Mouse (Mus musculus): ENCODE data around the gene Zfp248. TPM values are rescaled to one million over a fixed set of nuclear protein-coding genes. Genes with fewer than 3 reads are reported as not detected.
A peak's percentile ranks its signal among the peaks of the same experiment; 100 is the strongest.

Zfp248 gene
- polyA plus RNA-seq (2015; fragmentation: Nextera tagmentation; extraction: Ambion mirVana), result 12.1 and 13.4 TPM in 2 replicates

GRCm38 (mm10) chr6:118455042-118455631 is at the start of gene Zfp248:
Zfp248 (minus strand) TSS chr6:118455528.
- no peaks in the 10 kb centered on the region for H3K27me3 ChIP-seq
- under 1% methylated on average over 43 of the region's 43 CpGs for WGBS
- peak within 1 kb of the TSS; percentile 76 for H3K4me2 ChIP-seq
- H3K27ac ChIP-seq, result peak within 1 kb of the TSS; percentile 98
- peaks cover 18% of the 10 kb centered on the region for H3K36me3 ChIP-seq
- H3K9me3 ChIP-seq, result no peaks in the 10 kb centered on the region
- peak within 1 kb of the TSS; percentile 93 for H3K9ac ChIP-seq
- peak; percentile 94 for ATAC-seq (ENCODE audit: insufficient number of reproducible peaks, insufficient read depth, low FRiP score, low TSS enrichment, low read depth)
- H3K4me1 ChIP-seq, result peaks cover 13% of the 10 kb centered on the region
- H3K4me3 ChIP-seq, result peak within 1 kb of the TSS; percentile 76

DNA sequence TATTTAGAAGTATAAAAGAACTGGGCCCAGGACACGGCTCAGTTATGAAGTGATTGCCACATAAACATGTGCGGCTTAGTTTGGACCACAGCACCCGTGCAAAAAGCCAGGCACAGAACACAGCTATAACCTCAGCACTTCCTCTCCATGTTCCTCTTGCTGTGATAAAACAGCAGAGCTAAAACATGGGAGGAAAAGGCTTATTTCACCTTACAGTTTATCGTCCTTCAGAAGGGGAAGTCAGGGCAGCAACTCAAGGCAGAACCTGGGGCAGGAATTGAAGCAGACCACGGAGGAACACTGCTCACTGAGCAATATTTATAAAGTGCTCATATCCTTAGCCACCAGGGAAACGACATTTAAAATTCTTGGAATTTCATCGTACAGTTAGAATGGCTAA is 43.7 kb upstream of the Zfp248 start:
- no peaks in the 10 kb centered on the region for H3K9me3 ChIP-seq
- H3K9ac ChIP-seq, result no peak overlapping the region
- peaks cover 27% of the 10 kb centered on the region for H3K36me3 ChIP-seq
- no peak for ATAC-seq (ENCODE audit: insufficient number of reproducible peaks, insufficient read depth, low FRiP score, low TSS enrichment, low read depth)
- no peak overlapping the region for H3K27ac ChIP-seq
- no peaks in the 10 kb centered on the region for H3K4me1 ChIP-seq
- WGBS, result 92% methylated on average over 7 of the region's 7 CpGs
- H3K4me3 ChIP-seq, result no peak overlapping the region
- no peak overlapping the region for H3K4me2 ChIP-seq
- no peaks in the 10 kb centered on the region for H3K27me3 ChIP-seq

- WGBS, result 82% methylated on average over 1 of the region's 1 CpGs
- ATAC-seq (ENCODE audit: insufficient number of reproducible peaks, insufficient read depth, low FRiP score, low TSS enrichment, low read depth), result no peak
- no peak overlapping the region for H3K27ac ChIP-seq
Observed at GRCm38 (mm10) chr6:118482125-118482524, 26.8 kb upstream of the Zfp248 start.

DNA sequence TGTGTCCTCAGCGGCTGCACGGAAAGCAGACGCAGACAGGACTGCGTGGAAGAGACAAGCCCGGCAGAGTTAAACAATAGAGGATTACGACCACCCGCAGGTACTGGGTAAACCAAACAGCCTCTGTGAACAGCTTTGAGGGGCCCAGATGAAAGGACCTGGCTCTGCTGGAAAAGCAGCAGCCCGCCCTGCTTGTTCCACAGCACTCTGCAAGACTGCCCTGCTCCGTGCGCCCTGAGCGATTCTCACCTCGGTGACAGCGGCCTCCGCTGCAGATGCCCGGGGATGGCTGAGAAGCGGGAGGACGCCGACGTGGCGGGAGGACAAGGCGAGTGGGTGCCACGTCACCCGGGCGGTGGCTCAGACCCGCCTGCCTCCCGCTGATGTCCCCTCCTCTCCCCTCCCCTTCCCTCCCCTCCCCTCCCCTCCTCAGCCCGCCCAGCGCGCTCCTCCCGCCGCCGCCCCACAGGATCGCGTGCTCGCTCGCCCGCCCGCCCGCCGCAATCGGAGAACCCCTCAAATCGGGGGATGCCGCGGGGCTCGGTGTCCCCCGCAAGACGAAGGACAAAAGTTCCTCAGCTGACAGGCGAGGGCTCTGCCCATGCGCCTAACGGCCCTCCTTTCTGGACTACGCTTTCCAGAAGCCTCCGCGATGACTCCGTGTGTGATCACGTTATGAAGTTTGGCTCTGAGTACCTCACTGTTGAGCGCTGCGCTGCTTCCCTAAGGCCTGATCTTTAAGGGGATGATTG is 23.8 kb upstream of the Zfp248 start, which contains the start of gene Zfp9:
Gene Zfp9 (minus strand): TSS at position 364 of the 752 bp plus-strand sequence.
- Histone ChIP-seq H3K36me3 (peaks cover 16% of the 10 kb centered on the region), H3K9ac (peak within 1 kb of the TSS; percentile 87), H3K9me3 (no peaks in the 10 kb centered on the region), H3K27me3 (no peaks in the 10 kb centered on the region), H3K4me2 (peak within 1 kb of the TSS; percentile 73), H3K27ac (peak within 1 kb of the TSS; percentile 92), H3K4me1 (peaks cover 18% of the 10 kb centered on the region), H3K4me3 (peak within 1 kb of the TSS; percentile 69)
- ATAC-seq (ENCODE audit: insufficient number of reproducible peaks, insufficient read depth, low FRiP score, low TSS enrichment, low read depth), result peak; percentile 88
- under 1% methylated on average over 35 of the region's 57 CpGs for WGBS

More at GRCm38 (mm10) chr6:118482125-118482524, 26.8 kb upstream of the Zfp248 start:
- H3K36me3 ChIP-seq, result 0 out of 2 replicates have a peak, but pooled peaks cover 1% of the 10 kb centered on the region
- no peak overlapping the region for H3K4me2 ChIP-seq
- no peaks in the 10 kb centered on the region for H3K9me3 ChIP-seq
- no peak overlapping the region for H3K9ac ChIP-seq
- no peak overlapping the region for H3K4me3 ChIP-seq
- no peaks in the 10 kb centered on the region for H3K27me3 ChIP-seq
- H3K4me1 ChIP-seq, result peaks cover 9% of the 10 kb centered on the region

GRCm38 (mm10) chr6:118477875-118478785 is 22.8 kb upstream of the Zfp248 start:
- no peaks in the 10 kb centered on the region for H3K27me3 ChIP-seq
- H3K27ac ChIP-seq, result peak overlapping the region; percentile 92
- H3K4me2 ChIP-seq, result peak overlapping the region; percentile 73
- peaks cover 23% of the 10 kb centered on the region for H3K36me3 ChIP-seq
- H3K4me1 ChIP-seq, result peaks cover 18% of the 10 kb centered on the region
- H3K9ac ChIP-seq, result peak overlapping the region; percentile 87
- peak overlapping the region; percentile 69 for H3K4me3 ChIP-seq
- H3K9me3 ChIP-seq, result no peaks in the 10 kb centered on the region
- 20% methylated on average over 10 of the region's 10 CpGs for WGBS
- no peak for ATAC-seq (ENCODE audit: insufficient number of reproducible peaks, insufficient read depth, low FRiP score, low TSS enrichment, low read depth)

- Histone ChIP-seq H3K4me2 (no peak overlapping the region), H3K27me3 (no peaks in the 10 kb centered on the region), H3K4me3 (no peak overlapping the region), H3K4me1 (no peaks in the 10 kb centered on the region), H3K9ac (no peak overlapping the region), H3K27ac (no peak overlapping the region), H3K36me3 (peaks cover 55% of the 10 kb centered on the region), H3K9me3 (no peaks in the 10 kb centered on the region)
- WGBS, result 81% methylated on average over 15 of the region's 15 CpGs
- ATAC-seq (ENCODE audit: insufficient number of reproducible peaks, insufficient read depth, low FRiP score, low TSS enrichment, low read depth), result no peak
Observed at GRCm38 (mm10) chr6:118462069-118462705, 6.9 kb upstream of the Zfp248 start.

- Histone ChIP-seq H3K4me1 (peaks cover 13% of the 10 kb centered on the region), H3K27ac (no peak overlapping the region), H3K27me3 (no peaks in the 10 kb centered on the region), H3K4me3 (no peak overlapping the region), H3K36me3 (peaks cover 20% of the 10 kb centered on the region), H3K9ac (no peak overlapping the region), H3K4me2 (no peak overlapping the region), H3K9me3 (no peaks in the 10 kb centered on the region)
- 94% methylated on average over 1 of the region's 1 CpGs for WGBS
- no peak for ATAC-seq (ENCODE audit: insufficient number of reproducible peaks, insufficient read depth, low FRiP score, low TSS enrichment, low read depth)
Observed at GRCm38 (mm10) chr6:118457726-118458125, 2.4 kb upstream of the Zfp248 start.

- no peak for ATAC-seq (ENCODE audit: insufficient number of reproducible peaks, insufficient read depth, low FRiP score, low TSS enrichment, low read depth)
- Histone ChIP-seq H3K4me3 (peak overlapping the region; percentile 76), H3K9ac (peak overlapping the region; percentile 93), H3K4me1 (peaks cover 13% of the 10 kb centered on the region), H3K9me3 (no peaks in the 10 kb centered on the region), H3K36me3 (peaks cover 18% of the 10 kb centered on the region), H3K27ac (peak overlapping the region; percentile 98), H3K27me3 (no peaks in the 10 kb centered on the region), H3K4me2 (peak overlapping the region; percentile 76)
- WGBS, result 27% methylated on average over 8 of the region's 8 CpGs
Observed at GRCm38 (mm10) chr6:118454452-118454851, 876 bp downstream of the Zfp248 start.

DNA sequence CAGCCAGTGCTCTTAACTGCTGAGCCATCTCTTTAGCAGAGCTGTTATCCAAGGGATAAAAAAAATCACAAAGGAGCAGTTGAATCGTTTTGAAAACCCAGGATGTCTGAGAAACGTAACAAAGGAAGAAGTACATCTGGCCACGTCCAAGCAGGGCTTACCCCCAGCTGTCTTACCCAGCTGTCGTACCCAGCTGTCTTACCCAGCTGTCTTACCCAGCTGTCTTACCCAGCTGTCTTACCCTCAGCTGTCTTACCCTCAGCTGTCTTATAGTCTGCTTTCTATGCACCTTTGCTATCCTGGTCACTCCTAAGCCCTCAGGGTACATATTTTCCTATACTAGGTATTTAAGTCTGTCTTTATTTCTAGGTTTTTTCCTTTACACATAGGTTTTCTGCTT is 23.8 kb downstream of the Zfp248 start:
- Histone ChIP-seq H3K4me2 (no peak overlapping the region), H3K4me1 (no peaks in the 10 kb centered on the region), H3K36me3 (peaks cover 60% of the 10 kb centered on the region), H3K4me3 (no peak overlapping the region), H3K9ac (no peak overlapping the region), H3K27ac (no peak overlapping the region), H3K9me3 (peaks cover 8% of the 10 kb centered on the region; the same call in 1 of the 2 replicates), H3K27me3 (no peaks in the 10 kb centered on the region)
- 80% methylated on average over 4 of the region's 4 CpGs for WGBS
- no peak for ATAC-seq (ENCODE audit: insufficient number of reproducible peaks, insufficient read depth, low FRiP score, low TSS enrichment, low read depth)

DNA sequence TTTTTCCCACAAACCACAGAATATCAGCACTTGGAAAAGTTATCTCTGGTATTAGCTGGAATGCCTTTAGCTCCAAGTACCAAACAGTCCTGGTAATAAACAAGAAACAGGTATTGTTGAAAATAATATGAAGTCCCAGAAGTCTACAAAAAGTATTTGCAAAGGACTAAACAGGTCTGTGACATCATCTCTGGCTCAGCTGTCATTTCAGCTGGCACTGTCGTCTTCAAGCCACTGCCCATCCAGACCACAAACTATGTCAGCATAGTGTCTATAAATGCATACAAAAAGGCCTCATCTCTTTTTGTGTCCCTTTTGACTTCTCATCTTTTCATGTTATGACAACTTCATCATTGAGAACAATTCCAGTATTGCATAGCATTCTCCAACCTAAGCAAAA is 28.7 kb downstream of the Zfp248 start:
- Histone ChIP-seq H3K27me3 (no peaks in the 10 kb centered on the region), H3K4me2 (no peak overlapping the region), H3K4me3 (no peak overlapping the region), H3K27ac (no peak overlapping the region), H3K4me1 (no peaks in the 10 kb centered on the region), H3K9ac (no peak overlapping the region), H3K9me3 (peaks cover 8% of the 10 kb centered on the region; the same call in 1 of the 2 replicates), H3K36me3 (peaks cover 45% of the 10 kb centered on the region)
- no peak for ATAC-seq (ENCODE audit: insufficient number of reproducible peaks, insufficient read depth, low FRiP score, low TSS enrichment, low read depth)
- WGBS, result 97% methylated on average over 1 of the region's 1 CpGs

All from embryonic facial prominence, embryonic 13.5 days (tissue).